Mouse (Mus musculus): ENCODE measurements around the gene Morc2a. TPM values are rescaled to one million over a fixed set of nuclear protein-coding genes. Genes with fewer than 3 reads are reported as not detected.
A peak's percentile ranks its signal among the peaks of the same experiment; 100 is the strongest.
"Not testable (repeated sequence)": the region's sequence is repeated elsewhere in the genome, so short reads cannot be mapped to it uniquely, and the experiment has no call there.

The Morc2a gene
- polyA plus RNA-seq, 1 experiment from 2014 or later: 30.0 TPM

DNA sequence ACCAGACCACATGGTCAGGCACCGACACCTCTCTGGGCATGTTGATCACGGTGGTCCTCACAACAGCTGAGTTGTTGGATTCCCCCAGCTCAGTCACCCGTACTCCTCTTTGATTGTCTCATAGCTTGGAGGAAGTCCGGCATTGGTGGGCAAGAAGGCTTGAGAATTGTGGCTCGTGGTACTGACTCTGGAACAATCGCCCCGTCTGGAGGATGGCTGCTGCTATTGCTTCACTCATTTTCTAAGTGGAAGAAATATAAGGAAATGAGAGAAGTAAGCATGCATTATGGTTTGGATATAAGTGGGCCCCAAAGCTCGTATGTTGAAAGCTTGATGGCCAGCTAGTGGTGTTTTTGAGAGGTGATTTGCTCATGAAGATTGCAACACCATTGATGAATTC lies 15.7 kb upstream of the Morc2a start:
- H3K4me1 ChIP-seq (ENCODE audit: control insufficient read depth, insufficient read depth, low read length); H3K9me3 ChIP-seq (ENCODE audit: control insufficient read depth, low read length); DNase-seq (ENCODE audit: low spot score); H3K27ac ChIP-seq (replicated peaks; ENCODE audit: low read depth, low read length); ATAC-seq (ENCODE audit: insufficient number of reproducible peaks, low FRiP score, low TSS enrichment, low read depth); H3K36me3 ChIP-seq (ENCODE audit: control insufficient read depth, insufficient read depth, low read length); H3K4me2 ChIP-seq (ENCODE audit: low read depth, severe bottlenecking); H3K4me3 ChIP-seq (ENCODE audit: low read depth, low read length); H3K27me3 ChIP-seq (ENCODE audit: control insufficient read depth, insufficient read depth, low read length); H3K9ac ChIP-seq (ENCODE audit: low read length): not testable (repeated sequence)
- 84% methylated on average over 8 of the region's 8 CpGs for WGBS

DNA sequence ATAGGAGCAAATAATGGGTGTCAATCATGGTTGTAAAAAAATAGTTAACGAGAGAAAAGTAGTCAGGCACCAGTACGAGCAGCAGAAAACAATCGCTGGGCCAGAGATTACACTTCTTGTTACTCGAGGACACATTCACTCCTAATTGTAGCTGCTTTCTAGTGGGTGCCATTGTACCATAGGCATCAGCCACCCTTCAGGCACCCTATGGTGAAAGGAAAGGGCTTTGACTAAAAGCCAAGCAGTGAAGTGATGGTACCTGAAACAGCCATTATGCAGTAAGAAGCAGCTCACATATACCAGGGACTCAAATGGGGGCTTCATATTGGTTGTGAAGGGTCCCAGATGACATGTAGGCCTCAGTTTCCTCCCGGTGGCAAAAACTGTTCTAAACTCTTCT lies 1.3 kb upstream of the Morc2a start:
- DNase-seq (ENCODE audit: low spot score) (no peak), ATAC-seq (ENCODE audit: insufficient number of reproducible peaks, low FRiP score, low TSS enrichment, low read depth) (no peak)
- peaks cover 32% of the 10 kb centered on the region for H3K36me3 ChIP-seq (ENCODE audit: control insufficient read depth, insufficient read depth, low read length)
- H3K27me3 ChIP-seq (ENCODE audit: control insufficient read depth, insufficient read depth, low read length): no peaks in the 10 kb centered on the region
- no peak overlapping the region for H3K9ac ChIP-seq (ENCODE audit: low read length)
- H3K4me3 ChIP-seq (ENCODE audit: low read depth, low read length): peak overlapping the region; percentile 97
- H3K4me2 ChIP-seq (ENCODE audit: low read depth, severe bottlenecking): peak overlapping the region; percentile 62
- H3K9me3 ChIP-seq (ENCODE audit: control insufficient read depth, low read length): peaks cover 14% of the 10 kb centered on the region; the same call in 1 of the 2 replicates
- 89% methylated on average over 5 of the region's 5 CpGs for WGBS
- H3K4me1 ChIP-seq (ENCODE audit: control insufficient read depth, insufficient read depth, low read length): no peaks in the 10 kb centered on the region
- no peak overlapping the region for H3K27ac ChIP-seq (replicated peaks; ENCODE audit: low read depth, low read length)

DNA sequence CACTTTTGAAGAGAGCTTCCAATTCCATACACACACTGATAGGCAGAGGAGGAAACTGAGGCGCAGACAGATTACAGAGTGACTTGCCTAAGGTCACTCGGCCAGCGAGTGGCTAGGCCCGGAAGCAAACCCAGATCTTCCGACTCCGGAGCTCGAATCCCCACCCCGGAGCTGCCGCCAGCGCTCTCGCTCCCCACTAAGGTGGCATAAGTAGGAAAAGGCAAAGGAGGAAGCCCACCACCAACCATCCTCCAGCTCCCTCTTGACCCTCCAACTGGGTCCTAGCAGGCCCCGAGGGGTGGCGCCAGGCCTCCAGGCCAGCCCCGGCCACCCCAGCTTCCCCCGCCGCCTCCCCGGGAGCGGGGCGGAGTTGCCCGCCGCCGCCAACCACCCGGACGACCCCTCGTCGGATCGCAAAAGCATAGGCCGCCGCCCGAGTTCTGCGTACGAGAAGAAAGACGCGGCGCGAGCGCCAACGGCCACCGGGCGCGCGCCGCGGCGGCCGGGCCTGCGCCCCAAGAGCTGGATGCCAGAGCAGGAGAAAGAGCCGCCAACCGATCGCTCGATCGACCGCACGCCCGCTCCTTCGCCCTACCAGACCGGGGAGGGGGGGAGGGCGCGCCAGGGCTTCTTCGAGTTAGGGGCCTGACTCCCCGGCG lies 557 bp upstream of the Morc2a start:
- no peaks in the 10 kb centered on the region for H3K4me1 ChIP-seq (ENCODE audit: control insufficient read depth, insufficient read depth, low read length)
- ATAC-seq (ENCODE audit: insufficient number of reproducible peaks, low FRiP score, low TSS enrichment, low read depth) (peak; percentile 36), DNase-seq (ENCODE audit: low spot score) (no peak)
- H3K27me3 ChIP-seq (ENCODE audit: control insufficient read depth, insufficient read depth, low read length): no peaks in the 10 kb centered on the region
- H3K36me3 ChIP-seq (ENCODE audit: control insufficient read depth, insufficient read depth, low read length): peaks cover 26% of the 10 kb centered on the region
- peak overlapping the region; percentile 79 for H3K27ac ChIP-seq (replicated peaks; ENCODE audit: low read depth, low read length)
- H3K9ac ChIP-seq (ENCODE audit: low read length): peak overlapping the region; percentile 98
- H3K4me2 ChIP-seq (ENCODE audit: low read depth, severe bottlenecking): peak overlapping the region; percentile 62
- H3K9me3 ChIP-seq (ENCODE audit: control insufficient read depth, low read length): peaks cover 14% of the 10 kb centered on the region; the same call in 1 of the 2 replicates
- WGBS: 2% methylated on average over 57 of the region's 62 CpGs
- peak overlapping the region; percentile 97 for H3K4me3 ChIP-seq (ENCODE audit: low read depth, low read length)

DNA sequence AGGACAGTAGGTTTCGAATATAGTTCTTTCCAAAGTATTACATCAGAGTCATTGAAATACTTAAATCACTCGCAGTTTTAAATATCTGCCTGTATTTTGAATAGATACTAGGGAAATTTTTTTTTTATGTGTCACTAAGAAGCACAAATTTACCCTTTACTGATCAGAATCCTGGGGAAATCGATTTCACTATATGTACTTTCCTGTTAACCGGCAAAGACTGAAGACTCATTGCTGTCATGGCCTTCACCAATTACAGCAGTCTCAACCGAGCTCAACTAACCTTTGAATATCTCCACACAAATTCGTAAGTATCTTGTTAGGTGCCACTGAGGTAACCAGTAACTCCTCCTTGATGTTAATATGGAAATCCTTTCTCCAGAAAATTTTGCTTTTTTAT lies 1.1 kb downstream of the Morc2a start:
- Histone ChIP-seq H3K9ac (ENCODE audit: low read length) (no peak overlapping the region), H3K9me3 (ENCODE audit: control insufficient read depth, low read length) (peaks cover 8% of the 10 kb centered on the region; the same call in 1 of the 2 replicates), H3K4me3 (ENCODE audit: low read depth, low read length) (peak overlapping the region; percentile 97; the same call in 1 of the 2 replicates), H3K4me2 (ENCODE audit: low read depth, severe bottlenecking) (no peak overlapping the region; the same call in 1 of the 2 replicates), H3K27me3 (ENCODE audit: control insufficient read depth, insufficient read depth, low read length) (no peaks in the 10 kb centered on the region), H3K36me3 (ENCODE audit: control insufficient read depth, insufficient read depth, low read length) (peaks cover 12% of the 10 kb centered on the region), H3K27ac (replicated peaks; ENCODE audit: low read depth, low read length) (no peak overlapping the region), H3K4me1 (ENCODE audit: control insufficient read depth, insufficient read depth, low read length) (no peaks in the 10 kb centered on the region)
- no peak for ATAC-seq (ENCODE audit: insufficient number of reproducible peaks, low FRiP score, low TSS enrichment, low read depth)
- 91% methylated on average over 6 of the region's 6 CpGs for WGBS
- DNase-seq (ENCODE audit: low spot score): no peak

DNA sequence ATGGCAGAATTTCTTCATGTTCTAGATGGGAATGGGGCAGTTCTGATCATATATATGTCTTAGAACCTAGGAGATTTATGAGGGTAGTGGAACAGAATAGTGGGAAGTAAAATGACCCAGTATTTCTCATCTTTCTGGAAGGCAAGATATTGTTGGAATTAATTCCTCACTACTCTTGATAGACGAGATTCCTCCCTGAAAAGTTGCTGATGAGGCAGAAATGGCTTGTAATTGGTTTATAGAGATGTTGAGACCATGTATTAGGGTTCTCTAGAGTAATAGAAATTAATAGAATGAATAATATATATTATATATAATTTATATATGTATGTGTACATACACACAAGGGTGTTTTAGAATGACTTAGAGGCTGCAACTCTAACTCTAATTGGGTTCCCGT lies 13.0 kb downstream of the Morc2a start:
- no peaks in the 10 kb centered on the region for H3K4me1 ChIP-seq (ENCODE audit: control insufficient read depth, insufficient read depth, low read length)
- no peaks in the 10 kb centered on the region for H3K9me3 ChIP-seq (ENCODE audit: control insufficient read depth, low read length)
- no peak overlapping the region for H3K4me3 ChIP-seq (ENCODE audit: low read depth, low read length)
- H3K36me3 ChIP-seq (ENCODE audit: control insufficient read depth, insufficient read depth, low read length): peaks cover 3% of the 10 kb centered on the region
- H3K27ac ChIP-seq (replicated peaks; ENCODE audit: low read depth, low read length): no peak overlapping the region
- no peaks in the 10 kb centered on the region for H3K27me3 ChIP-seq (ENCODE audit: control insufficient read depth, insufficient read depth, low read length)
- no peak for DNase-seq (ENCODE audit: low spot score)
- no peak overlapping the region for H3K9ac ChIP-seq (ENCODE audit: low read length)
- no peak overlapping the region for H3K4me2 ChIP-seq (ENCODE audit: low read depth, severe bottlenecking)
- no peak for ATAC-seq (ENCODE audit: insufficient number of reproducible peaks, low FRiP score, low TSS enrichment, low read depth)
- WGBS: 89% methylated on average over 2 of the region's 2 CpGs

DNA sequence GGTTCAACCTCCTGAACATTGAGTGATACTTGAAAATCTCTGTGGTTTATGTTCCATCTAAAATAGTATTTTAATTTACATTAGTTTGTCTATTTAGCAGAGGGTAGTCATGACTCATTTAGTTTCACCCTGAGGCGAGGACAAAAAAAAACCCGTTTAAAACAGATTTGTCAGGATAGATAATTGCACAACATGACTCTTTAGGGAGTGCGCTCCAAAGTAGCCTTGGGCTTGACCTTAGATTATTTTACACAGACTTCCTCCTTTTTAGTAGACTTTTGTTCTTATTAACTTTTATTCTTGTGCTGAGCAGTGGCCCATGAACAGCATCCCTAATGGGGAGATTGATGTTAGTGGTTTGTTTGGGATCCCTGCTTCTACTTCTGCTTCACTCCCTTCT lies 18.5 kb downstream of the Morc2a start:
- no peak overlapping the region for H3K9ac ChIP-seq (ENCODE audit: low read length)
- no peak overlapping the region for H3K27ac ChIP-seq (replicated peaks; ENCODE audit: low read depth, low read length)
- no peaks in the 10 kb centered on the region for H3K27me3 ChIP-seq (ENCODE audit: control insufficient read depth, insufficient read depth, low read length)
- no peak for ATAC-seq (ENCODE audit: insufficient number of reproducible peaks, low FRiP score, low TSS enrichment, low read depth)
- H3K4me3 ChIP-seq (ENCODE audit: low read depth, low read length): no peak overlapping the region
- peaks cover 13% of the 10 kb centered on the region for H3K36me3 ChIP-seq (ENCODE audit: control insufficient read depth, insufficient read depth, low read length)
- 93% methylated on average over 3 of the region's 3 CpGs for WGBS
- no peaks in the 10 kb centered on the region for H3K4me1 ChIP-seq (ENCODE audit: control insufficient read depth, insufficient read depth, low read length)
- no peak overlapping the region for H3K4me2 ChIP-seq (ENCODE audit: low read depth, severe bottlenecking)
- no peaks in the 10 kb centered on the region for H3K9me3 ChIP-seq (ENCODE audit: control insufficient read depth, low read length)
- no peak for DNase-seq (ENCODE audit: low spot score)

DNA sequence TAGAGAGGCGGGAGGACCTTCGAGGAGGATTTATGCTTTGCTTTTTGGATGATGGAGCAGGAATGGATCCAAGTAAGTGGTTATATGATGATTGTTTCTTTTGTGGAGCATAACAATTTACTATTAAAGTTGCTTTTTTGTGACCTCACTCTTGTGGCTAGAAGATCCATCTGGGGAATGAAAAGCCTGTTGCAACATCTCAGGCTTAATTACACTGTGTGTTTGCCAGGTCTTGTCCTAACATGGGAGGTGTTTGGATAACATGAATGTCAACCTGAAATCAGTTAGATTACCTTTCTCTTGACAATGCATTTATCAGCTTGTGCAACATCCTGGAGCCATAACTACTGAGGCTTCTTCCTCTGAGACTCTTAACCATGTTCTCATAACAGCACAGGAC lies 19.8 kb downstream of the Morc2a start:
- Histone ChIP-seq H3K9me3 (ENCODE audit: control insufficient read depth, low read length) (no peaks in the 10 kb centered on the region), H3K9ac (ENCODE audit: low read length) (no peak overlapping the region), H3K27me3 (ENCODE audit: control insufficient read depth, insufficient read depth, low read length) (no peaks in the 10 kb centered on the region), H3K4me1 (ENCODE audit: control insufficient read depth, insufficient read depth, low read length) (no peaks in the 10 kb centered on the region), H3K4me3 (ENCODE audit: low read depth, low read length) (no peak overlapping the region), H3K36me3 (ENCODE audit: control insufficient read depth, insufficient read depth, low read length) (peaks cover 21% of the 10 kb centered on the region), H3K4me2 (ENCODE audit: low read depth, severe bottlenecking) (no peak overlapping the region), H3K27ac (replicated peaks; ENCODE audit: low read depth, low read length) (no peak overlapping the region)
- ATAC-seq (ENCODE audit: insufficient number of reproducible peaks, low FRiP score, low TSS enrichment, low read depth) (no peak), DNase-seq (ENCODE audit: low spot score) (no peak)
- 98% methylated on average over 2 of the region's 2 CpGs for WGBS

DNA sequence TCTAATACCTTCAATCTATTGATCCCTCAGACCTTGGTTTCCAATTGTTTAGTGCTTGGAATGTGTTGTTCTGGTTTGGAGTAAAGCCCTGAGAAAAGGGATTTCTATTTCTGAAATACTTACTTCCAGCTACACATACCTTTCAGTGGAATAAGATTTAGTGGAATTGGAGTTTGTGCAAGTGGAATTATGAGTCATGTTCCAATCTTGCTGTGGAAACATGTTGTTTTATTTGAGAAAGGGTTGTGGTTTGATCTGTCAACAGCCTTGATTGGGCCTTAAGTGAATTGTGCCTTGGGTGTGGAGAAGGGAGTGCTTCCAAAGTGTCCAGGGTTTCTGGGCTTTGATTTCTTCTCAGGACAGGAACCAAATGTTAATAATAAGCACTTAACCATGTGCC lies 20.9 kb downstream of the Morc2a start:
- no peaks in the 10 kb centered on the region for H3K27me3 ChIP-seq (ENCODE audit: control insufficient read depth, insufficient read depth, low read length)
- no peak overlapping the region for H3K9ac ChIP-seq (ENCODE audit: low read length)

More for the DNA sequence above, 20.9 kb downstream of the Morc2a start:
- DNase-seq (ENCODE audit: low spot score): no peak
- peaks cover 25% of the 10 kb centered on the region for H3K36me3 ChIP-seq (ENCODE audit: control insufficient read depth, insufficient read depth, low read length)
- H3K9me3 ChIP-seq (ENCODE audit: control insufficient read depth, low read length): no peaks in the 10 kb centered on the region
- no peak overlapping the region for H3K27ac ChIP-seq (replicated peaks; ENCODE audit: low read depth, low read length)
- no peaks in the 10 kb centered on the region for H3K4me1 ChIP-seq (ENCODE audit: control insufficient read depth, insufficient read depth, low read length)
- no peak overlapping the region for H3K4me2 ChIP-seq (ENCODE audit: low read depth, severe bottlenecking)
- H3K4me3 ChIP-seq (ENCODE audit: low read depth, low read length): no peak overlapping the region
- no peak for ATAC-seq (ENCODE audit: insufficient number of reproducible peaks, low FRiP score, low TSS enrichment, low read depth)
